Mouse (Mus musculus): Measurements from ENCODE around the gene Rftn1. TPM values are rescaled to one million over a fixed set of nuclear protein-coding genes. Genes with fewer than 3 reads are reported as not detected.

Rftn1 gene
- polyA plus RNA-seq, 1 experiment: 67.4 TPM

- TF ChIP-seq CTCF (IDR thresholded peaks at IDR 0.05; ENCODE audit: extremely low read depth, insufficient read depth, insufficient read length, insufficient replicate concordance) (peak; percentile 41; the same call in 1 of the 2 replicates), POLR2A (IDR thresholded peaks at IDR 0.05; ENCODE audit: low read depth, low read length) (no peak)
- peak; percentile 46 to 67 for DNase-seq (ENCODE audit: low read depth in 1 of 2, low spot score in 2 of 2)
- Histone ChIP-seq H3K4me1 (ENCODE audit: control insufficient read depth, insufficient read depth, insufficient read length) (no peaks in the 10 kb centered on the region), H3K4me3 (ENCODE audit: extremely low read depth, insufficient read depth, insufficient read length) (no peak overlapping the region), H3K36me3 (ENCODE audit: control insufficient read depth, insufficient read depth, low read length) (no peaks in the 10 kb centered on the region), H3K27me3 (ENCODE audit: control insufficient read depth, insufficient read depth, low read length) (no peaks in the 10 kb centered on the region), H3K27ac (ENCODE audit: insufficient read depth, low read length) (no peak overlapping the region)
- WGBS: 6% methylated on average over 7 of the region's 7 CpGs
Observed at GRCm38 (mm10) chr17:49951491-49951855, 239.0 kb downstream of the Rftn1 start.

- Histone ChIP-seq H3K36me3 (ENCODE audit: control insufficient read depth, insufficient read depth, low read length) (no peaks in the 10 kb centered on the region), H3K27me3 (ENCODE audit: control insufficient read depth, insufficient read depth, low read length) (no peaks in the 10 kb centered on the region), H3K4me3 (ENCODE audit: extremely low read depth, insufficient read depth, insufficient read length) (no peak overlapping the region), H3K27ac (ENCODE audit: insufficient read depth, low read length) (no peak overlapping the region), H3K4me1 (ENCODE audit: control insufficient read depth, insufficient read depth, insufficient read length) (no peaks in the 10 kb centered on the region)
- TF ChIP-seq CTCF (IDR thresholded peaks at IDR 0.05; ENCODE audit: extremely low read depth, insufficient read depth, insufficient read length, insufficient replicate concordance) (peak; percentile 38; the same call in 1 of the 2 replicates), POLR2A (IDR thresholded peaks at IDR 0.05; ENCODE audit: low read depth, low read length) (no peak)
- 76% methylated on average over 6 of the region's 6 CpGs for WGBS
- DNase-seq (ENCODE audit: low read depth in 1 of 2, low spot score in 2 of 2): peak in 1 of 2 experiments; percentile 11
Observed at GRCm38 (mm10) chr17:49942674-49943073, 247.8 kb downstream of the Rftn1 start.

Other genes with a start within 250 kb of the Rftn1 start
- not detected in 2 replicates for gene Dazl, start 103.0 kb upstream of the Rftn1 start, polyA plus RNA-seq (2012; rRNA removed)

Data from spleen, adult 2 months (tissue).